Mouse (Mus musculus) urinary bladder, adult 18-20 months (tissue): ENCODE data around the gene Ndst4.

ENCODE experiments used
- DNase-seq, 2 experiments: peaks; one replicate each; pipeline ENCODE4 v3.0.0; 2022; ENCODE audit warnings: low spot score in 2 of 2, mixed read lengths in 2 of 2

The Ndst4 gene

DNA sequence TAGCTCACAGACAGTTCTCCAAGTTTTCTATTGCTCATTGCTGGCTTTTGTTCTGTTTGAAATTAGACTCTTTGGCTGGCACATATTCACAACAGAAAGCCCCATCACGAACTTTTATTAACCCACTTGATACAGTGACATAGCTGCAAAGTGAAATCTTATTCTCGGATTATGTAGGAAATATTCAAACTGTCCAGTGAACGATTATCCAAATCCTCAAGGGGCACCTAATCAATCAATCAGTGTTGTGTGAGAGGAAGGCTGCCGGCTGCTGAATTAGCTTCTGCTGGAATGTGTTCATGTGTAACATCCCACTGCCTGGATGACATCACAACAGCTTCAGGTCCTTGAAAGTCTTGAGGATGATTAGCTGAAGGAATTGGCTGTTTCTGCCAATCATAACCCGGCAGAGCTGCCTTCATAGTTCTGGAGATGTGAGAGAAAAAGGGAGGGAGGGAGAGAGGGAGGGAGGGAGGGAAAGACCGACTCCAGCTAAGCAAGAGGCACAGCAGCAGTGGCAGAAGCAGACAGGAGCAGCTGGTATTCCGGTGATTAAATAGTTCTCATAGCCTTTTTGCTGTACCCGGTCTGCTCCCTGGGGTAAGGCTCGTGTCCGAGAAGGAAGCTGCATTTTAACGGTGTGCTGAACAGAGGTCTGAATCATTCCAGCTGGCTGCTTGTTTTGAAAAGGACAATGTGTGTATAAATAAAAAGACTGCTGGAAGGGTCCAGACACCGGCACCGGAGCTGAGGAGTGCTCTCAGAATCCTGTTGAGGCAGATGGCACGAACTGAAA, at the start of gene Ndst4:
Gene Ndst4, plus strand, starts transcription at position 476 of the 796 bp plus-strand sequence.
- peak in 1 of 2 experiments; percentile 3 for DNase-seq

- DNase-seq: no peak
Measured at GRCm38 (mm10) chr3:125397443-125397842, 6.4 kb upstream of the Ndst4 start.

GRCm38 (mm10) chr3:125406456-125406855, 2.6 kb downstream of the Ndst4 start:
- no peak for DNase-seq

DNA sequence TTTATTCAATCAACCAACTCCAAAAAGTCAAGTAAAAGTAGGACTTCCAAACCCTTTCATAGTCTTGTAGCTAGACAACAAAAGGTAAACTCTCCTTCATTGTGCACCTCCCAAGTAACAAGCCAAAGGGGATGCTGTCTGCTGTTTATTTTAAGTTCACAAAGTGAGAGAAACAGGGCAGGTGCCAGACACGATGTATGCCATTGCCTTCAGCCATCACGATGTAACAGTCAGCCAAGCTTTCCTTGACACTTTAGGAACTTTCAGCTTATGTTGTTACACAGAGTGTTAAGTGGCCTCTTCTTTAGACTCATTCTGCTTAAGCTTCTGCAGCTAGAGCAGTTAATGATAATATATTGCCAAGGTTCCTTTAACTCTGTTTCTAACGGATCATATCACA, 3.1 kb downstream of the Ndst4 start:
- DNase-seq: no peak

DNA sequence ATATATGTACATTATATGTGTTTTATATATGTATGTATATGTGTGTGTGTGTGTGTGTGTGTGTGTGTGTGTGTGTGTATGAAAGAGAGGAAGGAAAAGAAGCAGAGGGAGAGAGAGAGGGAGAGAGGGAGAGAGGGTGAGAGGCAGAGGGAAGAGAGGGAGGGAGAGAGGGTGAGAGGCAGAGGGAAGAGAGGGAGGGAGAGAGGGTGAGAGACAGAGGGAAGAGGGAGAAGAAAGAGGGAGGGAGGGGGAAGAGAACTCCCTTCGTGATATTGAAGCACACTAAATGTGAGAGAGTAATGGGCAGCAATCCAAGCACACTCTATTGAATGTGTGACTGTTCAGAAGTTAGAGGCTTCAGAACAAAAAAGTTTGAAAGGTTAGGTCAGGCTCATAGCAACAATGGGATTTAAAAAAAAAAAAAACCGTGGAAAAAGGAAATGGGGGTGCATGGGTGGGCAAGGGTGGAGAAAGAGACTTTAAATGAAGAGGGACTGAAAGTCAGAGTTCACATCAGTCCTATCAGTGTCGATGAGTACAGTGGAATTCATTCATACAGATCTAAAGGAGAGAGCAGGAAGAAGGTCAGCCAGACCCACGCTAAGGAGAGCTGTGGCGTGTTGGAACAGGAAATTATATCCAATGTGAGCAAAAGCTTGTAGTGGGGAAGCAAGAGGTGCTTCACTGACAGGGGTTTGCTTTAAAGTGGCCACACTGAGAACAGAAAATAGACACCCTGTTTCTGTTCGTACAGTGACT, 63.2 kb downstream of the Ndst4 start:
- DNase-seq: no peak

DNA sequence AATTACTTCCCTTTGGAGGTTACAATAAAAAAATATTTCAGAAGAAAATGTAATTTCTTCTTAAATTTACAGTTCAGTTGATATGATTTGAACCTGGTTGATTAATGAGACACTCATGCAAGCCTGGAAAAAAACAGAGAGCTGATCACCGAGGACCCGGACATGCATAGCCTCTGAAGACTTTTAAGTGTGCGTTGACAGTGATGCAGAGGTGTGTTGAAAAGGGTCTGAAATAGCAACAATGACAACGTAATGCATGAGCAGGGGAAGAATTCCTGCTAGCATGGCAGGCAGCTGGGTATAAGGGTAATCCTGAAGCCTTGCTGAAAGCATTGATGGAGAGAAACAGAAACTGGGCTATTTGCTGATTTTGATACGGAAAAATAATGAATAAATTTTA, 106.2 kb downstream of the Ndst4 start:
- DNase-seq: no peak

DNA sequence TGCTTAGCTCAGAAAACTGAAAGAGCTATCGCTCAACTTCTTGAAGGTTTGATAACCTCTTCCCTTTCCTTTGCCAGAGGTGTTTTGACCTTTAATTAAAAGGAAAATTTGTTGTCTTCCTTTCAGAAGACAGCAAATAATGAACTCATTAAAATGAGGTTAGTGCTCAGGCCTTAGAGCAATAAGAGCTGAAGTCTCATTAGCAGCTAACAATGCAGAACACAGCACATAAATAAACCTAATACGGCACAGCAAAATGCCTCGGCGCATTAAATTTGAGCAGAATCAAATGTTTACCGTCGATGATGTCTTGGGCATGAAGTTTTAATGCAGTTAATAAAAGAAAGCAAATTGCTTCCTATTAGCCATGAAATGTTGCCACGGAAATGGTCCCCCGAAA, 129.5 kb downstream of the Ndst4 start:
- DNase-seq: no peak

DNA sequence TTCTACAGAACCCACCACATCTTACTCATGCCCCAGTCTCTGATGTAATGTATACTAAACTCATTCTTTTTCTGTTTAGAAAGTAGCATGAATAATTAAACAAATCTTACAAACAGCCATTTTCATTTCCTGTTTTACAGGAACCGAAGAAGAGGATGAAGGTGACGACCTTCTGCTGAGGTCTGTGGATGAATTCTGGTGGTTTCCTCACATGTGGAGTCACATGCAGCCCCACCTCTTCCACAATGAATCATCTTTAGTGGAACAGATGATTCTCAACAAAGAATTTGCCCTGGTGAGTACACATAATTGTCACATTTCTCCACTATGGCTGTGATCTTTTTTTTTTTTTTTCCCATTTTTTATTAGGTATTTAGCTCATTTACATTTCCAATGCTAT, 166.7 kb downstream of the Ndst4 start:
- DNase-seq: no peak

GRCm38 (mm10) chr3:125632233-125632632, 228.4 kb downstream of the Ndst4 start:
- DNase-seq: no peak

DNA sequence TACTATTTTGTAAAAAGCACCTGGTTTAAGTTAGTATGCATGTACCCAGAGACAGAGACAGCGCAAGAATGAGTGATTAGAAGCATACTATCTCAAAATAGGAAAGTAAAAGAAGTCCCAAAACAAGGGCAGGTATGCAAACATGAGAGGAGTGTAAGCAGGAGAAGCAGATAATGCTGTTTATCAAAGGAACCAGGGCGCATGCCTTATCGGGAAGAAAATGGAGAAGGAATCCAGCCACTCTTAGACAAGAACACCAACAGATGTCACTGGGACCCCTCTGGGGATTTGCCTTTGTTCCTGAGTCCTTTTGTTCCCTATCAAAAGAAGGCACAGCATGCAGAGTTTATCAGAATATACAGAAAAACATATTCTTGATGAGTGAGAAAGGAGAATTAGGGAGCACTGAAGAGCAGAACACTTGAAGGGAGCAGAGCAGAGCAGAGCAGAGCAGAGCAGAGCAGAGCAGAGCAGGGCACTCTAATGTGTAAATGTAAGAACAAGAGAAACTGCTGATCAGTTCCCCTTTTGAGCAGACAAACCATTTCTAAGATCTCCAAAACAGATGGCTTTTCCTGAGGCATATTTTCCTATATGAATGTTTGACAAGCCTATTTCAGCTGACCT, 251.2 kb downstream of the Ndst4 start:
- DNase-seq: no peak

- no peak for DNase-seq
Measured at GRCm38 (mm10) chr3:125660114-125660717, 256.3 kb downstream of the Ndst4 start.

DNA sequence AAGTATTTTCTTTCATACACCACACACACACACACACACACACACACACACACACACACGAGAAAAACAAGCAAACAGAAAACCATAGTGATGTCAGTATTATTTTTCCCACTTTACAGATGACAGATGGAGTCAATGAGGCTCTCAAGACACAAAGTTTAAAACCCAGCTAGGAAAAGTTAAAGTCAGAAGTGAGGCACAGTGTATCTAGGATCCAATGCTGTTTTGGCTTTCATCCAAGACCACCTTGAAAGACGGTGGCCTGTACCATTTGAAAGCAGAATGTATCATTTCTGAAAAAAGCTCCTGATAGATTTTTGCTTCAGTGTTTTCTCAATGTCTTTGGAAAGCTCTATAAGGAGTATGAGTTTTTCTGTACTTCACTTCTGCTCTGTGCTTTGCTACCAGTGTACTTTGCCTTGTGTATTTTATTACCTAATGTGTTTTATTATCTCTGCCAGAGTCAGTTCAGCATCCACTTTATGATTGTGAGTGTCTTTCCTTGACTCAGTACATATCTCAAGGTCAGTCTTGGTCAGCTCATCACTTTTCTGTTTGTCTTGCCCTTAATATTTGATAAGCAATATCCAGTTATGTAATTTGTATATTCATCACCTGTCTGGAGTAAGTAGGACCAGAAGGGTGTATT, 257.1 kb downstream of the Ndst4 start:
- DNase-seq: no peak

- DNase-seq: no peak
Measured at GRCm38 (mm10) chr3:125673997-125674794, 270.3 kb downstream of the Ndst4 start.

DNA sequence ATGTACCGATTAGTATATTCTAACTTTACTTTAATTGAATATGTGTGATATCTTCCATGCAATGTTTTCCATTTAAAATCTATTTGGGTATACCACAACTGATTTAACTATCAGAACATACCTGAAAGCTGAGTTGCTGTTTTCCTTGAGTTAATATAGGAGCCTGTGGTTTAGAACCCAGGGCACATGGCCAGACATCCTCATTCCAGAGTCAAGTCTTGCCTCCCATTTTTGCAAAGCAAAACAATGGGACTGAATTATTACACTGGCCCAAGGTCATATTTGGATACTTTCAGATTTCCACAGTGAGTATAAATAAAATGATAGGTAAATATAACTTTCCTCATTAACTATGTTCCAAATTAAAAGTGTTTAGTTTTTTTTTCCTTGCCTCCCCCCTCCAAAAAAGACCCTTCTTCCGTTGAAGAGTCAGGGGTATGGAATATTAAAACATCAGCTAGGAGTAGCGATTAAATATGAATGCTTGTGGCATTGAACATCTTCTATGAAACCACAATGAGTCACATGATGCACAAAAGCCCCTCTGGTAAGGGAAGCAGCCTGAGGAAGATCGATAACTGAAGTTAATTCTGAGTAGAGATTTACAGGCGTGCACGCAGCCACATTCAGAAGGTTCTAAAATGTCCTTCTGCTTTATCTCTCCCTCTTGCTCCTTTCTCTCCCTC, 271.5 kb downstream of the Ndst4 start:
- DNase-seq: no peak

DNA sequence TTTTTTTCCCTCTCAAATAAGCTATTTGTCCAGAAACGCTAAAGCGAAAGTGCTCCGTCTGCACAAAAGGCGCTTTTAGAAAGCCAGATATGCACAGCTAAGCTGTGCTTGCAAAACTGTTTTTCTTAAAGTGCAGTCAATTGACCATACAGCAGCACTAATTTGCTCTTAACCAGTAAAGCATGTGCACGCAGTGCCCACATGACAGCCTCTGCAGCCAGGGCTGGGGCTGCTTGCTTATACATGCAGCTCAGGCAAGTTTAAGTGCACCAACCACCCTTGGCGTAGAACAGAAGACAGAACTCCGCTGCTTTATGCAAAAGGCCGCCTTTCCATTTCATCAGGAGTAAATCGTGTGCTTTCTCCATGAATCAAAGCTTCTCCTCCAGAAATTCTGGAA, 275.0 kb downstream of the Ndst4 start:
- DNase-seq: no peak

DNA sequence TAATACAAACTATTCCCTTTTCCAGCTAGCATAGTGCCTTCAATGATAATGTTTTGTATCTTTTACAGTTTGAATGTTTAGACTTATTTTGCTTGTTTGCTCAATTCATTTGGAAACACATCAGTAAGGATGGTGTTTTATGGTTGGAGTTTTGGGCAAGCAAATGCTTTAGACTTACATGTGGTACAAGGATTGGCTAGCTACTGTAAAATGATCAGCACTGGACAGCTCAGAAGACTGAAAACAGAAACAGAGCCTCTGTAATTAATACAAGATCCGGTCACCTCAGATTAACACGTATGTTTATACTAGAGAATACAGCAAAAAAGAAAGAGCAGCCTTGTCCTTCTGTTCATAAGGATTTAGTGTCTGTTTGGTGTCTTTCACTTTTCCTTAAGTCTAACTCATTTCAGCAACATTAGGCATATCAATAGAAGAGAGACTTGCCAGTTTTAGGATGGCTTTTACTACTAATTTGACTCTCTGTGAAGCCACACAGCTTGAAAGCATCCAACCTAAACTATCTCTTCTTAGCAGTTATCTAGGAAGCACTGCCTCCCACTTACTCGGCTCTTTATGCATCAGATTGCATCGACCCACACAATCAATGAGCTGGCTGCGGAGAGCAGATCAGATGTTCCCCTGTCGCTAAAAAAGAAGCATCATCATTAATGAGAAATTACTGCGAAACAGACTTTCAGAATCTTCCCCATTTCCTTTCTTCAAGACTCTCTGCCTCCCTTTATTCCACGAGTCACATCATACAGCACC, 279.8 kb downstream of the Ndst4 start:
- no peak for DNase-seq

DNA sequence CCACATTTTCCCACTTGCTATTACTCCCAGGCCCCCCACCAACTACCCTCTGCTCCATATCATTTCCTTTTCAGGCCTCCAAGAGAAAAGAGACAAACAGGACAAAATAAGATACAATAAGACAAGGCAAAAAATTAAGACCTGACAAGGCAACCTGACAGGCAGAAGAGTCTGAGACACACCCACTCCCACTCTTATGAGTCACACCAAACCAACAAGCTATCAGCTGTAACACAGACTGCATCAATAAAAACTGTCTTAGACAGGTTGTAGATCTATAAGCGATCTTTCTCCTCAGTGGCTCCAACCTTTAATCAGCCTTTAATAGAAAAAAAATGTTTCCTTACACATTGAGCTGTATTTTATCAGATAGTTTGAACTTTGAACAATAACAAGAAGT, 280.7 kb downstream of the Ndst4 start:
- no peak for DNase-seq

DNA sequence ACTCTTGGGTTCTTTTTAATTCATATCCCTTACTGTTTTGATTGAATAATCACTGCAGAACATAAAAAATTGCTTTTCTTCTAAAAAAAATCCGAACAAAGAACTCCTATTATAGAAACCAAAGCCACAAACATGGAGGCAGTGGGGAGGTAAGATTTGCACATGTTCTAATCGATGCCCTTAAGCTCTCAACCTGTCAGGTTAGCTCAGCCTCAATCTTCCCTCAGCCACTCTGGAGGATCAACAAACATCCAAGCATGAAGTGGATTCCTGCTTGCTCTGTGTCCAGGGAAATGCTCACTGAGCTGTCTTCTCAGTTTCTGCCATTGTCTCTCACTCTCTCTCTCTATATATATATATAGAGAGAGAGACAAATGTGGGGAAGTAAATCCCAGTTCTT, 283.7 kb downstream of the Ndst4 start:
- no peak for DNase-seq

DNA sequence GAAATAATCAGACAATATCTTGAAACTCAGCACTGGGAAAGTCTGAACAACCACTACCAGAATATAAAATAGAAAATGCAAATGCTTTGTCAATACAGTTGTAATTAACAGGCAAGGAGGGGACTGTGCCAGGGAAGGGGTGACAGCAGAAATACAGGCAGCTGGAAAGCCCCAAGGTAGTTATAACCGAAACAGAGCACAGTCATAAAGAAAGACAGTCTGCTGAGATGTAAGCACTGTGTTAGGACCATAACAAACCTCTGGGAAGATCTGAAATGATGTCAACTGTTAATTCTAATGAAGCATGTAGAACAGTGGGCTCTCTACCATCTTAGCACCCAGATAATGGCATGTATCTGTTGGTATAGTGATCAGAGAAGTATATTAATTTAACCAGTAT, 287.1 kb downstream of the Ndst4 start:
- DNase-seq: no peak

GRCm38 (mm10) chr3:125722953-125723352, 319.1 kb downstream of the Ndst4 start:
- DNase-seq: no peak
